Mouse (Mus musculus): ENCODE measurements around the gene Ccdc83.

The Ccdc83 gene

DNA sequence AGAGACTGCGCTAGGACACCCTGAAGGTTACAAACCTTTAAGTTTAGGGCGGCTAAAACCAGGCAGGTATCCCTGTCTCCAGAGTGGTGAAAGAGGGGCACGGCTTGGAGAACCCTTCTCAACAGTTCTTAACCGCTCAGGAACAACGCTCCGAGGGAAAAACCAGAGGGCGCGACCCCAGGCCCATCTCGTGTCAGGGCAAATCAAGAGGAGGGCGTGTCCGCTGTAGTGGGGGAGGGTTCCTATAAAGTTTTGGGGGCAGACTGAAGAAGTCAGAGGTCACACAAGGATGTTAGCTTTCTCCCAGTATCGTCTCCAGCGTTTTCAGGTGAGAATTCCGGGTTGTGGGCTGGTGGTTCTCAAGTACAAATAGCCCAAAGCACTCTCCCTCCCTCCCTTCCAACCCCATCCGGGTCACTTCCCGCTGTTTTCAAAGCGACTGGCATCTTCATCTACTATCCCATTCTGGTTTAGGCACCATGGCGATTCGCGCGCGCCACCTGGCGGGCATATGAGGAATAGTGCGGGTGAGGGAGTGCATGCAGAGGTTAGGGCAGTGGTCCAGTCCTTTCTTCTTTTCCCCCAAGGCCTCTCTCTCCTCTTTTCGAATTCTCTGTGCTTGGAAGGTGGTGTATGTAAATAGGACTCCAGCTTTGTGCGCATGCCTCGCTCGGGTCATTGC, at the start of gene Ccdc83:
Gene Ccdc83, minus strand, starts transcription at position 489 of the 682 bp plus-strand sequence.
- DNase-seq (ENCODE audit: low read depth, low spot score): no peak

DNA sequence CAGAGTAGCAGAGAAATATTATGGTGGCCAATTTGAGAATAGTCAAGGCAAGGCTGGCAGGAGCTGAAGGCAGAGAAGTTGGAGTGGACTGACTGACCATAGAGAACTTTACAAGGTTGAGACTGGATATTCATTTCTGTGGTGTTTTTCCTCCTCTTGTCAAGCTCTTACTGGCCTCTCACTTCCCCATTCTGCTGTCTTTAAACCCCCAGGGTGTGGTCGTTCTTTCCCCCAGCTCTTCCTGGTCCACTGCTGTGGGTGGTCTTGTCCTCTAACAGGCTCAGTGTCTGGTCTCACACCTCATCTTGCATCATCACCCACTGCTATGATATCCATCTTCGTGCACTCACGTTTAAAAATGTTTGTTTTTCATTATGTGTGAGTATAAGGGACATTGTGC, 47.8 kb upstream of the Ccdc83 start:
- DNase-seq (ENCODE audit: low read depth, low spot score): no peak

DNA sequence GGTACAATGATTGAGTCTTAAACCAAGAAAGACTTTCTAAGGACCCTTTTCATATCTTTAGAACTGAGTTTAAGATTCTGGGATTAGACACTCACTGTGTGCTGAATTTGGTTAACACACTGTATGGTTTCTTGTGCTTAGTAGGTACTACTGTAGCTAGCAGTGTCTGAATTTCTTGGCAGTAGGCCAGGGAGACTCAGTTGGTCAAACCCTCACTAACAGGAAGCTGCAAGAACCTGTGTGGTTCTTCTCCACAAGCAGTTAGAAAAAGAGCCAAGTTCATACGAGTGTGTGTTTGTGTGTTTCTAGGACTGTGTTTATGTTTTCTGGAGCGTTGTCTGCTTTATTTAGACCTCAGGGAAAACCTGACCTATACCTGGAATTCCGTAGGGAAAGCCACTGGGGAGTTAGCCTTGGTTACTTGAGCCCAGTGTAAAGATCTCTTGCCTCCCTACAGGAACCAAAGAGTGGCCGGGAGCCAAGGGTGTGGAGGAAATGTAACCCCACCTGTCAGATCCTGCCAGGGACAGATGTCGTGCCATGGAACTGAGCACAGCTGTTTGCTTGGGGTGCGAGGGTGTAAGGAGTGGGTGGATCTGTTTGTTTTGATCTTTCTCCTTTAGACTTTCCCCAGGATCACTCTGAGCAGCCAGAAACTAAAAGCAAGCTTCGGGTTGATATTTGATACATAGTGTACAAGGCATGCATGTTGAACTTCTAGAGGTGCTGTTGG, 46.7 kb upstream of the Ccdc83 start:
- no peak for DNase-seq (ENCODE audit: low read depth, low spot score)

- DNase-seq (ENCODE audit: low read depth, low spot score): no peak
Observed at GRCm38 (mm10) chr7:90308003-90308402, 42.4 kb upstream of the Ccdc83 start.

- no peak for DNase-seq (ENCODE audit: low read depth, low spot score)
Observed at GRCm38 (mm10) chr7:90306968-90307367, 41.4 kb upstream of the Ccdc83 start.

DNA sequence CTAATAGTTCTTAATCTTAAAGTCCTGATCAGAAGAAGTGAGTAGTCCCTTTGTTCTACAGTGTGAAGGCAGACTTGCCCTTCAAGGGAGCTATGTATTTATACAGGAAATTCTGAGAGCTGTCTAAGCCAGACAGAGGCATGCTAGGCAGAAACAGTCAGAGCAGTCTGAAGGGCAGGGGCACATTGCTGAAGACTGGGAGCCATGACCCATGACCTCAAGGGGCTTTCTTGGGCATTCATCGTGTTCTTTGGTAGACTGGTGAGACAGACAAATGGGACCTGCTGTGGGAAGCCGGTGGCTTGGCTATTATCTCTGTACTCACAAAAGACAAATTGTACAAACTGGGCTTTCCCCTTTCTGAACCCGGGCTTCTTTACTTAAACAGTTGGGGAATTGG, 40.5 kb upstream of the Ccdc83 start:
- DNase-seq (ENCODE audit: low read depth, low spot score): no peak

DNA sequence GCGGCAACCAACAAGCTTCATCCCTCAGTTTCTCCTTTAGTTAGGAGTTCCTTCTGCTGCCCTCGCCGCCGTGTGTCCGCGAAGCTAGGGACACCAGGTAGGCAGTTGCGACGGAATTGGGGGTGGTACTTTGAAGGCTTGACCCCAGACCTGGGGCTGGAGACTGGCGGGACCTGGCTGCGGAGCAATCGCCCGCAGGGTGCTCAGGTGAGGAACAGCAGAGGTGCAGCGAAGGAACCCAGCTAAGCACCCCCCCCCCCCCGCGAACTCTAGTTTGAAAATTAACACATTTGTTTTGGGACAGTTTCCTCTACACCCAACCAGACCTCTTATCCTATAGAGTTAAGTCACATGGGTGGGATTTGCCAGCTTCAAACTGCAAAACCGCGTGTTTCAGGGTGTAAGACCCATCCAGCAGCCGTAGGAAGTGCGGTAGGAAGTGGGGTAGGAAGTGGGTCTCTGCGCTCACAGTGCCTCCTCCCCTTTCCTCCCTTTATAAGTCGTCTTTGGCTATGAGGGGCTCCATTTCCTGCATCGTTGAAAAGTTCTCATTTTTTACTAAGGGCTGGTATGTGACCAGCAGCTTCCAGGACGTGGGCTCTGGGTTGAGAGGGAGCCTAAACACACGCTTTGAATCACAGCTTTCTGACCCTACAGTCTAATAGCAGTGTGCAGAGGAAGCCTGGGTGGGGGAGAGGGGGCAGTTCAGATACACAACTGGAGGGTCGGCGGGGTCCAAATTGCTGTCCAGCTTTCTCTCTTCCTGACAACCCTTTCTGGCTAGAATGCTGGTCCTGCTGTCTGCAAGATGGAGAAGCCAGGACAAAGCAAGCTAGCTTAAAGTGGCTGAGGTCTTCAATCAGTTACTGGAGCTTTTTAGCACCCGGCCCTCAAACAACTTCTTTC, 37.3 kb upstream of the Ccdc83 start:
- no peak for DNase-seq (ENCODE audit: low read depth, low spot score)

GRCm38 (mm10) chr7:90301942-90302646, 36.5 kb upstream of the Ccdc83 start, which contains the start of gene Sytl2:
TSS of gene Sytl2 (plus strand) at chr7:90302252.
- no peak for DNase-seq (ENCODE audit: low read depth, low spot score)

- DNase-seq (ENCODE audit: low read depth, low spot score): no peak
Observed at GRCm38 (mm10) chr7:90291885-90292284, 26.3 kb upstream of the Ccdc83 start.

- no peak for DNase-seq (ENCODE audit: low read depth, low spot score)
Observed at GRCm38 (mm10) chr7:90284793-90285192, 19.2 kb upstream of the Ccdc83 start.

DNA sequence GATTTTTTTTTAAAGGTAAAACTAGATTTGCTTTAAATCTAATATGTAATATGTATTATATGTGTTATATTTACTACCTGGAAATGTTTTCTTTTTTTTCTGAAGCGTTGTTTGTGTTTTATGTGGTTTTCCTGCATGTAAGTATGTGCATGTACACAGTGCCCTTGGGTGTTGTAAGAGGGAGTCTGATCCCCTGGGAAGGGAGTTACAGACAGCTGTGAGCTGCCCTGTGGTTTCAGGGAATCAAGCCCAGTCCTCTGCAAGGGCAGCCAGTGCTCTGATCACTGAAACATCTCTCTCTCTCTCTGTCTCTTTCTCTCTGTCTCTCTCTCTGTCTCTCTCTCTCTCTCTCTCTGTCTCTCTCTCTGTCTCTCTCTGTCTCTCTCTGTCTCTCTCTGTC, 17.2 kb upstream of the Ccdc83 start:
- no peak for DNase-seq (ENCODE audit: low read depth, low spot score)

GRCm38 (mm10) chr7:90281759-90282546, 16.4 kb upstream of the Ccdc83 start:
- no peak for DNase-seq (ENCODE audit: low read depth, low spot score)

GRCm38 (mm10) chr7:90280878-90281277, 15.3 kb upstream of the Ccdc83 start:
- DNase-seq (ENCODE audit: low read depth, low spot score): no peak

- DNase-seq (ENCODE audit: low read depth, low spot score): no peak
Observed at GRCm38 (mm10) chr7:90280274-90280875, 14.8 kb upstream of the Ccdc83 start.

- no peak for DNase-seq (ENCODE audit: low read depth, low spot score)
Observed at GRCm38 (mm10) chr7:90279136-90279535, 13.6 kb upstream of the Ccdc83 start.

- no peak for DNase-seq (ENCODE audit: low read depth, low spot score)
Observed at GRCm38 (mm10) chr7:90277769-90278168, 12.2 kb upstream of the Ccdc83 start.

- DNase-seq (ENCODE audit: low read depth, low spot score): no peak
Observed at GRCm38 (mm10) chr7:90277246-90277645, 11.7 kb upstream of the Ccdc83 start.

DNA sequence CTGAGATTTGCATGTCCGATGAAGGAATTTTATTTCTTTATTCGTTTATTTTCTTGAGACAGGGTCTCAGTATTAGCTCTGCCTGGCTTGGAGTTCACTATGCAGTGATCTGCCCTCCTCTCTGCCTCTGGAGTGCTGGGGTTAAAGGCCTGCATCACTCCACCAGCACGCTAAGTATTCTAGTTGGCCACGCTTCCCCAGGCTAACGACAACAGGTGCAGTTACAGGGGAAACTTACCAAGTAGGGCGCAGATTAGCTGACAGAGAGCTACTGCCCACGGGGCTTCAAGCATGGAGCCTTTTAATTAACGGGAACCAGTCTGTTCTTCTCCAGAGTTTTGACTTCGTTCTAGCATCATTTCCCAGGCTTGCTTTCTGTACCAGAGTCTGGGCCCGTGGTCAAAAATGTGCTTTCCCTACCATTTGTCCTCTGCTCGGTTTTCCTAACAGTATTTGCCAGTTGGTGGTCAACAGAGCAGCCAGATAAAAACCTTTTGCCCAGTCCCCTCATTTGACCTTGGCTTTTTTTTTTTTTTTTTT, 9.1 kb upstream of the Ccdc83 start:
- no peak for DNase-seq (ENCODE audit: low read depth, low spot score)

- no peak for DNase-seq (ENCODE audit: low read depth, low spot score)
Observed at GRCm38 (mm10) chr7:90270141-90270540, 4.6 kb upstream of the Ccdc83 start.
